Mouse (Mus musculus): ENCODE measurements around the gene Scgb1b27.
"Not testable (repeated sequence)": the region's sequence is repeated elsewhere in the genome, so short reads cannot be mapped to it uniquely, and the experiment has no call there.

Scgb1b27 gene

DNA sequence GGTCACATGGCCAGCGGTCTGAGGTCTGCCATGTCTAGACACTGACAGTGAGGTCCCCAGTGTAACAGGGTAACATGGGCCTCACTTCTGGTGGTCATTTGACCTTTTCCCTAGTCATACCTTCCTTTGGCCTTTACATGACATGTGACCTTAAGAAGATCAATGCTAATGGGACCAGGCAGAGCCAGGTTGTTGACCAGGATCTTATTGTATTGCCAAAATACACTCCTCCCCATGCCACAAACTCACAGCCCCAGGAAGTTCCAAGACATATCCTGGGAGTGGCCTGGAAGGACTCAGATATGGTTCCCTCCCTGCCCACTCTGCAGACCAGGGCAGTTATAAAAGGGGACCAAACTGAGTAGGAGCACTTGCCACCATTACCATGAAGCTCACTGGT, at the start of gene Scgb1b27:
Gene Scgb1b27, plus strand, starts transcription at position 301 of the 400 bp plus-strand sequence.
- not testable (repeated sequence) for DNase-seq (ENCODE audit: low read depth)

- not testable (repeated sequence) for DNase-seq (ENCODE audit: low read depth)
Observed at GRCm38 (mm10) chr7:33982281-33982680, 39.0 kb upstream of the Scgb1b27 start.

DNA sequence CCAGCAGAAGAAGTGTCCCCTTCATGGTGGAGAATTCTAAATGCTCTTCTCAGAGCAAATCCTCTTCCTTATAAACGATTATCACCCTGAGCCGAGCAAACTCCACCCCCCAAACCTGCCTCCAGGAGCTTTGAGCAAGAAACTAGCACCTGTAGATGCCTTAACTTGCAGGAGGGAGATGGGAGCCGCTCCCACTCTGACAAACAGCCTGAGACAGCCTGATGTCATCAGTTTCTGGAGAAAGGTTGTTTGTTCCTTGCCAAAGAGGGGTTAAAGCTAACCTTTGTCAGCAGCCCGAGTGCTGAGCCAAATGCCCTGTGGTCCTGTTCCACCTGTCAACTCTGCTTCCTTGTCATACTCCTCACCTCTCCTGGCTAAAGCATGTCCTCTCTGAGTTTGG, 7.4 kb upstream of the Scgb1b27 start, which contains the start of gene Scgb2b27:
Gene Scgb2b27, minus strand, starts transcription at position 101 of the 400 bp plus-strand sequence.
- DNase-seq (ENCODE audit: low read depth): no peak

- DNase-seq (ENCODE audit: low read depth): no peak
Observed at GRCm38 (mm10) chr7:34025641-34026040, 4.4 kb downstream of the Scgb1b27 start.

DNA sequence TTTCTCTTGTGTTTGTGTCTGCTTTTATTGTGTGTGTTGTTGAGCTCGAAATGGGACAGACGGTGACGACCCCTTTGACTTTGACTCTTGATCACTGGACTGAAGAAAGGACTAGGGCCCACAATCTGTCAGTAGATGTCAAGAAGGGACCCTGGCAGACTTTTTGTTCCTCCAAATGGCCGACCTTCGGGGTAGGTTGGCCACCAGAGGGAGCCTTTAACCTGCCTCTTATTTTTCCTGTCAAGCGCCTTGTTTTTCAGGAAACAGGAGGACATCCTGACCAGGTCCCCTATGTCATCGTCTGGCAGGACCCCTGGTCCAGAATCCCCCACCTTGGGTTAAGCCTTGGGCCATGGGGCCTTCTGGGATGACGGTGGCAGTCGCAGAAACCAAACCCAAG, 5.9 kb downstream of the Scgb1b27 start:
- DNase-seq (ENCODE audit: low read depth): not testable (repeated sequence)

DNA sequence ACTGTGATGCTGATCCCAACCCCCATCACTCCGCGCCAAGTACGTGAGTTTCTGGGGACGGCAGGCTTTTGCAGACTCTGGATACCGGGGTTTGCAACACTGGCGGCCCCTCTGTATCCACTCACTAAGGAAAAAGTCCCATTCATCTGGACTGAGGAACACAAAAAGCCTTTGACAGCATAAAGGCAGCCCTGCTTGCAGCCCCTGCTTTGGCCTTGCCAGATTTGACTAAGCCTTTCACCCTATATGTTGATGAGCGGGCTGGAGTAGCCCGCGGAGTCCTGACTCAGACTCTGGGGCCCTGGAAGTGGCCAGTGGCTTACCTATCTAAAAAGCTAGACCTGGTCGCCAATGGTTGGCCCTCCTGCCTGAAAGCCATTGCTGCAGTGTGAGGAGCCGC, 8.7 kb downstream of the Scgb1b27 start:
- DNase-seq (ENCODE audit: low read depth): no peak

GRCm38 (mm10) chr7:34034579-34034978, 13.3 kb downstream of the Scgb1b27 start:
- DNase-seq (ENCODE audit: low read depth): not testable (repeated sequence)

DNA sequence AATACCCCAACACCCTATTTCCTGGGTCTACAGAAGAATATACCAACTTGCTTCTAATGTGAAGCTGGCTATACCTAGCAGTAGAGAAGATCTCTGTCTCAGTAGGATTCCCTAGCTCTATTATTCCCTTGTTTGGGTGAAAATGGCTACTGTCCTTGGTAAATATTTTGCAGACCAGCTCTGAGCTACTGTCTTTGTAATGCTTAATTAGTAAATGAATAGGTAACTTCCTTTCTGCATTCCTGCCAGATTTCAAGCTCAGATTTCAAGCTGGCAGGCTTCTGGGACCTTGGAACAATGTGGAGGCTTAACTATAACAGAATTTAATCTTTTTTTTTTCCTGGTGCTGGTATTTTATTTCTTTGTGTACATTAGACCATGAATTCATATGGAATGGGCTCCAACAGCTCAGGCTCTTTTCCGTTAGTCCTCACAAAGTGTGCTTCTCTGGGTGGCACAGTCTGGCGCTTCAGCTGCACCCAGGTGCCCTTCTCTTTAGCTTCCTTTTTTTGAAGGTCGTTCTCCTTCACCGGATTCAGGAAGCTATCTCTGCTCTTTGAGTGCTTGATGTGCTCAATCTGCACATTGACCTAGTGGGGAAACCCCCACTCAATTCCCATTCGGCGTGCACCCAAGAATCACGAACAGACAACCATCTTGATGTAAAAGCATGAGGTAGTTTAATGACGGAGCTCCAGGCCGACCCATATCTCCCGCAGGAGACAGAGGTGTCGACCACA, 15.0 kb downstream of the Scgb1b27 start:
- not testable (repeated sequence) for DNase-seq (ENCODE audit: low read depth)

- DNase-seq (ENCODE audit: low read depth): not testable (repeated sequence)
Observed at GRCm38 (mm10) chr7:34068132-34068531, 46.8 kb downstream of the Scgb1b27 start.
